Mouse (Mus musculus) spleen, adult 2 months (tissue): ENCODE measurements around the gene Ermp1.

Experiments used
- CTCF ChIP-seq: fragments of 200-500 bp; IDR thresholded peaks from 2 replicates; pipeline ENCODE4 v1.5.1; 2011; ENCODE audit warnings: mild to moderate bottlenecking, inconsistent platforms; ENCODE audit not compliant: insufficient read depth, insufficient read length, insufficient replicate concordance; ENCODE audit errors: extremely low read depth
- POLR2A ChIP-seq: fragments of 200-500 bp; IDR thresholded peaks from 2 replicates; pipeline ENCODE4 v1.6.1; 2011; ENCODE audit warnings: low read depth, low read length, inconsistent platforms

DNA sequence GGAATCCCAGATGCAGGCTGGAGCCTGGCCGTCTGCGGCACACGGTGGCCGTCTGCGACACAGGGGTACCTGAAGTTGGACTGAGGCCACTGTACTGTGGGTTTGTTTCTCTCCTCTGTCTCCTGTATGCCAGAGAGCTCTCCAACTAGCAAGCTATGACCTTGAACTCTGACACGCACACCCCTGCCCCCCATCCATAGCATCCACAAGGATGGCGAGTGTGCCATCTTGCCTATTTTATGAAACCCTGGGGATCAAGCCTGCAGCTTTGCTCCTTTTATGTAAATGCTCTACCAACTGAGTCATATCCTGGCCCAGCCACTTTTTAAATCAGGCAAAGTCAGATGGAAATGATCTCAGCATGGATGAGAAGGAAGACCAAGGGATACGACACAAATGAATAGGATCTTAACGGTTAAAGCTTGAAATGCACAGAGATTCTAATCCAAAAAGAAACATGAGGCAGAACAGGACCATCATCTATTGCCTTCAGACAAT lies 5.6 kb upstream of the Ermp1 start:
- TF ChIP-seq POLR2A (no peak), CTCF (no peak)
